Mouse (Mus musculus): ENCODE measurements around the gene Slc26a6. TPM values are rescaled to one million over a fixed set of nuclear protein-coding genes. Genes with fewer than 3 reads are reported as not detected.

The Slc26a6 gene
- polyA plus RNA-seq, 1 experiment from 2014 or later: 14.5 TPM

GRCm38 (mm10) chr9:108815557-108815956, 37.5 kb upstream of the Slc26a6 start:
- 80% methylated on average over 7 of the region's 7 CpGs for WGBS
- Histone ChIP-seq H3K4me1 (ENCODE audit: control insufficient read depth, insufficient read depth, low read length) (no peaks in the 10 kb centered on the region), H3K4me3 (ENCODE audit: low read length) (no peak overlapping the region), H3K27me3 (ENCODE audit: control insufficient read depth, insufficient read depth, low read length) (no peaks in the 10 kb centered on the region), H3K9ac (ENCODE audit: low read depth, low read length) (no peak overlapping the region), H3K36me3 (ENCODE audit: control insufficient read depth, insufficient read depth, low read length) (peaks cover 45% of the 10 kb centered on the region; the same call in 1 of the 2 replicates), H3K4me2 (replicated peaks; ENCODE audit: low read depth, low read length) (no peak overlapping the region), H3K27ac (ENCODE audit: low read depth, low read length) (no peak overlapping the region), H3K9me3 (ENCODE audit: control insufficient read depth, low read length) (no peaks in the 10 kb centered on the region)
- no peak for ATAC-seq (ENCODE audit: low FRiP score, low TSS enrichment)

DNA sequence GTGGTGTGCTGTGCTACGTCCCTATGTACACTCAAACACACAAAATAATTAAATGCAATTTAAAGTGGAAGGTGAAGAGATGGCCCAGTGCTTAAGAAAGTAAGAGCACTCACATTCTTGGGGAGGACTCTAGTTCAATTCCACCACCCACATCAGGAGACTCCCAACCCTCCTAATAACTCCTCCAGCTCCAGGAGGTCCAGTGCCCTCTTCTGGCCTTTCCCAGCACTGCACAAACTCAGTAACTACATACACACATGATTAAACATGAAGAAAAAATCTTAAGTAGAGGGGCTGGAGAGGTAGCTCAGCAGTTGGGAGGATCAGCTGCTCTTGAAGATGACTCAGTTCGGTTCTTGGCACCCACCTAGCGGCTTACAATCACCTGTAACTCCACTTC, 33.6 kb upstream of the Slc26a6 start:
- Histone ChIP-seq H3K9me3 (ENCODE audit: control insufficient read depth, low read length) (no peaks in the 10 kb centered on the region), H3K4me3 (ENCODE audit: low read length) (no peak overlapping the region), H3K9ac (ENCODE audit: low read depth, low read length) (no peak overlapping the region), H3K4me1 (ENCODE audit: control insufficient read depth, insufficient read depth, low read length) (no peaks in the 10 kb centered on the region), H3K27me3 (ENCODE audit: control insufficient read depth, insufficient read depth, low read length) (peaks cover 18% of the 10 kb centered on the region), H3K4me2 (replicated peaks; ENCODE audit: low read depth, low read length) (no peak overlapping the region), H3K36me3 (ENCODE audit: control insufficient read depth, insufficient read depth, low read length) (peaks cover 25% of the 10 kb centered on the region; the same call in 1 of the 2 replicates), H3K27ac (ENCODE audit: low read depth, low read length) (no peak overlapping the region)
- WGBS: 71% methylated on average over 3 of the region's 3 CpGs
- no peak; the same call in 1 of the 2 replicates for ATAC-seq (ENCODE audit: low FRiP score, low TSS enrichment)

DNA sequence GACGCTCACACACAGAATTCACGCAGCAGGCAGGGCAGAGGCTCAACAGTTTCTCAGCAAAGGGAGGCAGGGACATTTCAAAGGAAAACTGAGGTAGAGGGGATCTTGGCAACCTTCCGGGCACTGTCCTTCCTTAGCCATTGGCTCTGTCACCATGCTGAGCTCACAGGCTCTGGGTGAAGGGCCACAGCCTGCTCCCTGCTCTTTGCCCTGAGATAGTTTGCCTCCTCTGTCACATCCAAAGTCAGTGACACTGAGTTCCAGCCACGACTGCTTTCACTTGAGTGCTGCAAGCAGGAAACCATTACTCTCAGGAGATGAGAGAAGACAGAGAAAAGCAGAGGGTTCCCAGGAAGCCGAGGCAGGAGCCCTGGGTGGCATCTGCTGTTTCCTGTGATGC, 33.0 kb upstream of the Slc26a6 start:
- Histone ChIP-seq H3K36me3 (ENCODE audit: control insufficient read depth, insufficient read depth, low read length) (peaks cover 19% of the 10 kb centered on the region; the same call in 1 of the 2 replicates), H3K4me1 (ENCODE audit: control insufficient read depth, insufficient read depth, low read length) (no peaks in the 10 kb centered on the region), H3K9ac (ENCODE audit: low read depth, low read length) (no peak overlapping the region), H3K27ac (ENCODE audit: low read depth, low read length) (no peak overlapping the region), H3K4me2 (replicated peaks; ENCODE audit: low read depth, low read length) (no peak overlapping the region), H3K27me3 (ENCODE audit: control insufficient read depth, insufficient read depth, low read length) (peaks cover 24% of the 10 kb centered on the region), H3K4me3 (ENCODE audit: low read length) (no peak overlapping the region), H3K9me3 (ENCODE audit: control insufficient read depth, low read length) (no peaks in the 10 kb centered on the region)
- no peak for ATAC-seq (ENCODE audit: low FRiP score, low TSS enrichment)
- WGBS: 61% methylated on average over 5 of the region's 5 CpGs

- no peaks in the 10 kb centered on the region for H3K9me3 ChIP-seq (ENCODE audit: control insufficient read depth, low read length)
- H3K36me3 ChIP-seq (ENCODE audit: control insufficient read depth, insufficient read depth, low read length): no peaks in the 10 kb centered on the region
- H3K9ac ChIP-seq (ENCODE audit: low read depth, low read length): no peak overlapping the region
- H3K27me3 ChIP-seq (ENCODE audit: control insufficient read depth, insufficient read depth, low read length): peaks cover 62% of the 10 kb centered on the region
- H3K4me2 ChIP-seq (replicated peaks; ENCODE audit: low read depth, low read length): no peak overlapping the region
- H3K4me3 ChIP-seq (ENCODE audit: low read length): no peak overlapping the region
- 5% methylated on average over 25 of the region's 25 CpGs for WGBS
- H3K4me1 ChIP-seq (ENCODE audit: control insufficient read depth, insufficient read depth, low read length): peaks cover 7% of the 10 kb centered on the region
- H3K27ac ChIP-seq (ENCODE audit: low read depth, low read length): no peak overlapping the region
- no peak for ATAC-seq (ENCODE audit: low FRiP score, low TSS enrichment)
Measured at GRCm38 (mm10) chr9:108824144-108824685, 28.9 kb upstream of the Slc26a6 start.

DNA sequence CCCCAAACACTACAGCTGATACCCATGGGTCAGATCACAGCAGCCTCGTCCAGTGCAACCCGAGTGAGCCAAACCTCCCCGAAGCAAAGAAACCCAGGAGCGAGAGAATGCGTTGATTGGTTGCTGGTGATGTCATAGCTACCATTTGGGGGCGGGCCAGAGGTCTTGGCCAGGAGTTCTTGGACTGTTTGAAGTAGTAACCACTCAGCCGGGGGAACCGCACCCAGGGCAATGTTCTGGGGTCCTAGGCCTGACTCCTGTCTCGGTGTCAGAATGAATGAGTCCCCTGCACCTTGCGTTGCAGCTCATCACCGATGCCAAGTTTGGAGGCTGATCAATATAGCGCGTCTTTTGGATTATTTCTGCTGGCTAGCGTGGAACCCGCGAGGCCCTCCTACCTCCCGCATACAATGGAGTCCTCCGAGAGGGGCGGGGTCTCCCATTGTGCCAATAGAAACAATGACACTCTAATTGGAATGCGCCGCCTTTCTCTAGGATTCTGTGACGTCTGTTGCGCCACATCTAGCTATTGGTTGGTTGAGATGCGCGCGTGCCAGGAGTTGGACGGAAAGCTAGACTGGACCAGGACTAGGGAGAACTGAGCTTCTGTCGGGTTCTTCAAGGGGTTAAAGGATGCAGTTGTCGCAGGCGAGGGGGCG, 28.2 kb upstream of the Slc26a6 start:
- no peak overlapping the region for H3K27ac ChIP-seq (ENCODE audit: low read depth, low read length)
- ATAC-seq (ENCODE audit: low FRiP score, low TSS enrichment): peak; percentile 9; the same call in 1 of the 2 replicates
- H3K9ac ChIP-seq (ENCODE audit: low read depth, low read length): no peak overlapping the region
- H3K4me1 ChIP-seq (ENCODE audit: control insufficient read depth, insufficient read depth, low read length): peaks cover 7% of the 10 kb centered on the region
- H3K27me3 ChIP-seq (ENCODE audit: control insufficient read depth, insufficient read depth, low read length): peaks cover 68% of the 10 kb centered on the region
- H3K9me3 ChIP-seq (ENCODE audit: control insufficient read depth, low read length): no peaks in the 10 kb centered on the region
- WGBS: 1% methylated on average over 31 of the region's 31 CpGs
- no peaks in the 10 kb centered on the region for H3K36me3 ChIP-seq (ENCODE audit: control insufficient read depth, insufficient read depth, low read length)
- H3K4me3 ChIP-seq (ENCODE audit: low read length): no peak overlapping the region
- H3K4me2 ChIP-seq (replicated peaks; ENCODE audit: low read depth, low read length): no peak overlapping the region

DNA sequence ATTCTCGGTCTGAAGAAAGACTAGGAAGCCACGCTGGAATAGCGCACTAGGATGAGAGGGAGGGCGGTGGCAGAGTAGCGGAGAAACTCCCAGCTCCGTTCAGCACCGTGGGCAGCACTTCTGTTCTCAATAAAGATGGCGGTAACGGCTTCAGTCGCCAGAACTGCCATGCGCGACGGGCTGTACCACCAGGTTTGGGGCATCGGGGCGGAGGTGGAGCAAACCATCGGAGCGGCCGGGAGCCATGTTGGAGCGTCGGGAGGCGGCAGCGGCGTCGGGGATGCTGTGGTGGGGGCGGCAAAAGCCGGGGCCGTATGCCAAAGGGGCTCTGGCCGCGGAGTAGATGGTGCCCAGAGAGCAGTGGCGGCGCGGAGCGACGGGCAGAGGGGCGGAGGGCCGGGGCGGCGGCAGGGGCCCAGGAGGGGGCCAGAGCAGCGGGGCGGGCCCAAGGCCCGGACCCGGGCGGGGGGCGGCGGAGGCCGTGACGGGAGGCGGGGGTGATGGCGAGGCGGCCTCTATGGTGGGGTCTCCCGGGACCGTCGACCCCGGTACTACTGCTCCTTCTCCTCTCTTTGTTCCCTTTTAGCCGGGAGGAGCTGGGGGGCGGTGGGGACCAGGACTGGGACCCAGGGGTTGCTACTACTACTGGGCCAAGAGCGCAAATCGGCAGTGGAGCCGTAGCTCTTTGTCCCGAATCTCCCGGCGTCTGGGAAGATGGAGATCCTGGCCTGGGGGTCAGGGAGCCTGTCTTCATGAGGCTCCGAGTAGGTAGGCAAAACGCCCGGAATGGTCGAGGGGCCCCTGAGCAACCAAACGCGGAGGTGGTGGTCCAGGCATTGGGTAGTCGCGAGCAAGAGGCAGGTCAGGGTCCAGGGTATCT, 27.0 kb upstream of the Slc26a6 start, which contains the start of gene Celsr3:
Gene Celsr3 (plus strand): TSS at position 501 of the 880 bp plus-strand sequence.
- Histone ChIP-seq H3K36me3 (ENCODE audit: control insufficient read depth, insufficient read depth, low read length) (no peaks in the 10 kb centered on the region), H3K9ac (ENCODE audit: low read depth, low read length) (no peak within 1 kb of the TSS), H3K4me3 (ENCODE audit: low read length) (peak within 1 kb of the TSS; percentile 45), H3K4me2 (replicated peaks; ENCODE audit: low read depth, low read length) (peak within 1 kb of the TSS; percentile 71), H3K9me3 (ENCODE audit: control insufficient read depth, low read length) (no peaks in the 10 kb centered on the region), H3K27ac (ENCODE audit: low read depth, low read length) (no peak within 1 kb of the TSS), H3K4me1 (ENCODE audit: control insufficient read depth, insufficient read depth, low read length) (peaks cover 7% of the 10 kb centered on the region), H3K27me3 (ENCODE audit: control insufficient read depth, insufficient read depth, low read length) (peaks cover 80% of the 10 kb centered on the region)
- WGBS: 2% methylated on average over 53 of the region's 70 CpGs
- ATAC-seq (ENCODE audit: low FRiP score, low TSS enrichment): peak; percentile 53

DNA sequence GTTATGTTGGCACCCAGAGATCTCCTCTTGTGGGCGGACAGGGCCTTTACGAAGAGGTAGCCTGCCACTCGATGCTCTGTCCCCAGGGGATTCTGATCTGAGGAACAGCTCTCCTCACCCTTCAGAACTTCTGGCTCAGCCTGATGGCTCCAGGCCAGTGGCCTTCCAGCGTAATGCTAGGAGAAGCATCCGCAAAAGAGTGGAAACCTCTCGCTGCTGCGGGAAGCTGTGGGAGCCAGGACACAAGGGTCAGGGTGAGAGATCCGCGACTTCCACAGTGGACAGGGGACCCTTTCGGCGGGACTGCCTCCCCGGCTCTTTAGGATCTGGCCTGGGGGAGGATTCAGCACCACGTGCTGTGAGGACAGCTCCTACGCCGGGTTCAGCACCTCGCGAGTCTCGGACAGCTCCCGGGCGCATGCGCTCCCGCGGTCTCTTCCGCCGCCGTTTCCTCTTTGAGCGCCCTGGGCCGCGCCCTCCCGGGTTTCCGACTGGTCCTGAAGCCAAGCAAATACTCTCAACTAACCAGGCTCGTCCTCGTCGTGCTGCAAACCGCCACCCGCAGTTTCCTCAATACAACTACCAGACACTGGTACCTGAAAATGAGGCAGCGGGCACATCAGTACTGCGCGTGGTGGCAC, 26.3 kb upstream of the Slc26a6 start:
- Histone ChIP-seq H3K27ac (ENCODE audit: low read depth, low read length) (no peak overlapping the region), H3K9ac (ENCODE audit: low read depth, low read length) (no peak overlapping the region), H3K9me3 (ENCODE audit: control insufficient read depth, low read length) (no peaks in the 10 kb centered on the region), H3K36me3 (ENCODE audit: control insufficient read depth, insufficient read depth, low read length) (no peaks in the 10 kb centered on the region), H3K4me1 (ENCODE audit: control insufficient read depth, insufficient read depth, low read length) (peaks cover 11% of the 10 kb centered on the region), H3K4me3 (ENCODE audit: low read length) (peak overlapping the region; percentile 38), H3K27me3 (ENCODE audit: control insufficient read depth, insufficient read depth, low read length) (peaks cover 88% of the 10 kb centered on the region), H3K4me2 (replicated peaks; ENCODE audit: low read depth, low read length) (peak overlapping the region; percentile 70)
- WGBS: 3% methylated on average over 39 of the region's 39 CpGs
- peak; percentile 41; the same call in 1 of the 2 replicates for ATAC-seq (ENCODE audit: low FRiP score, low TSS enrichment)

- Histone ChIP-seq H3K27ac (ENCODE audit: low read depth, low read length) (no peak overlapping the region), H3K9ac (ENCODE audit: low read depth, low read length) (no peak overlapping the region), H3K4me1 (ENCODE audit: control insufficient read depth, insufficient read depth, low read length) (peaks cover 13% of the 10 kb centered on the region), H3K9me3 (ENCODE audit: control insufficient read depth, low read length) (no peaks in the 10 kb centered on the region), H3K4me2 (replicated peaks; ENCODE audit: low read depth, low read length) (peak overlapping the region; percentile 70), H3K36me3 (ENCODE audit: control insufficient read depth, insufficient read depth, low read length) (no peaks in the 10 kb centered on the region), H3K4me3 (ENCODE audit: low read length) (peak overlapping the region; percentile 38), H3K27me3 (ENCODE audit: control insufficient read depth, insufficient read depth, low read length) (peaks cover 90% of the 10 kb centered on the region)
- ATAC-seq (ENCODE audit: low FRiP score, low TSS enrichment): peak; percentile 16; the same call in 1 of the 2 replicates
- WGBS: 17% methylated on average over 34 of the region's 34 CpGs
Measured at GRCm38 (mm10) chr9:108827454-108827853, 25.6 kb upstream of the Slc26a6 start.
